Mouse (Mus musculus): ENCODE data around the gene Spaca4.

DNA sequence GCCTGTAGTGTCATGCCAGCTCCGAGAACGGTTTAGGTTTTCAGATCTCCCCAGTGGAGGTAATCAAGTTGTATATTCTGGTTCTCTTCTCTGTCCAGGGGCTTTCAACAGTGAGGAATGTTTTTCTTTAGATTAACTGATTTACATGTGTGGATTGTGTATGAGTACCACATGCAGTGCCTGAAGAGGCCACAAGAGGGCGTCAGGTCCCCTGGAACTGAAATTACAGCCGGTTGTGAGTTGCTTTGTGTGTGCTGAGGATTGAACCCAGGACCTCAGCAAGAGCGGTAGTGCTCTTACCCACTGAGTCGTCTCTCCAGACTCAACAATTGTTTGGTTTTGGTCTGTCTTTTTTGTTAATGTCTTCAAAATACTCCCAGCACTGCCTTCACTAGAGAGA lies 20.9 kb upstream of the Spaca4 start:
- TF ChIP-seq TBP (IDR thresholded peaks at IDR 0.05; ENCODE audit: low read depth, low read length), result no peak
- TF ChIP-seq ETS1 (IDR thresholded peaks at IDR 0.05; ENCODE audit: low read depth, low read length), result no peak
- TF ChIP-seq CTCF (IDR thresholded peaks at IDR 0.05 in 2 of 3, conservative IDR thresholded peaks at IDR 0.05 in 1 of 3; ENCODE audit: control insufficient read depth in 1 of 3, insufficient read depth in 1 of 3, low read depth in 2 of 3, low read length in 3 of 3, poor library complexity in 1 of 3, severe bottlenecking in 1 of 3), result peak; percentile 66 to 81 (median 77)
- no peak for TF ChIP-seq ZMIZ1 (IDR thresholded peaks at IDR 0.05; ENCODE audit: low read depth, low read length)
- TF ChIP-seq RAD21 (IDR thresholded peaks at IDR 0.05; ENCODE audit: low read depth, low read length), result peak; percentile 56
- no peak for TF ChIP-seq USF1 (IDR thresholded peaks at IDR 0.05; ENCODE audit: low read depth, low read length)

Data from MEL (cell line).